Mouse (Mus musculus): ENCODE measurements around the gene Creld2.

- no peak for TF ChIP-seq GATA1 (IDR thresholded peaks at IDR 0.05; ENCODE audit: low read length)
- no peak for TF ChIP-seq TAL1 (IDR thresholded peaks at IDR 0.05; ENCODE audit: low read length)
These were observed 2.0 kb downstream of the Creld2 start for GRCm38 (mm10) chr15:88821403-88821802.

Data from erythroblast, embryonic 14.5 days (primary cell).